Mouse (Mus musculus): ENCODE results near the gene Tln1. TPM values are rescaled to one million over a fixed set of nuclear protein-coding genes. Genes with fewer than 3 reads are reported as not detected.
A peak's percentile ranks its signal among the peaks of the same experiment; 100 is the strongest.

The Tln1 gene
- polyA plus RNA-seq, 1 experiment from 2014 or later: 40.4 TPM

GRCm38 (mm10) chr4:43542044-43542443 is 20.4 kb downstream of the Tln1 start:
- Histone ChIP-seq H3K27me3 (ENCODE audit: control insufficient read depth, insufficient read depth, low read length) (no peaks in the 10 kb centered on the region), H3K27ac (ENCODE audit: low read depth, low read length) (no peak overlapping the region), H3K4me3 (ENCODE audit: low read depth, low read length) (no peak overlapping the region), H3K4me2 (no peak overlapping the region), H3K9me3 (ENCODE audit: control insufficient read depth, low read length) (no peaks in the 10 kb centered on the region), H3K9ac (ENCODE audit: low read length) (no peak overlapping the region), H3K36me3 (ENCODE audit: control insufficient read depth, insufficient read depth, low read length) (peaks cover 41% of the 10 kb centered on the region), H3K4me1 (ENCODE audit: control insufficient read depth, insufficient read depth, low read length) (no peaks in the 10 kb centered on the region)
- 73% methylated on average over 3 of the region's 3 CpGs for WGBS
- DNase-seq (ENCODE audit: low spot score, missing footprints) (no peak), ATAC-seq (ENCODE audit: low FRiP score) (no peak)

- H3K9me3 ChIP-seq (ENCODE audit: control insufficient read depth, low read length): no peaks in the 10 kb centered on the region
- no peak for ATAC-seq (ENCODE audit: low FRiP score)
- H3K9ac ChIP-seq (ENCODE audit: low read length): no peak overlapping the region
- H3K4me1 ChIP-seq (ENCODE audit: control insufficient read depth, insufficient read depth, low read length): no peaks in the 10 kb centered on the region
- H3K4me2 ChIP-seq: no peak overlapping the region
- DNase-seq (ENCODE audit: low spot score, missing footprints): no peak
- no peaks in the 10 kb centered on the region for H3K27me3 ChIP-seq (ENCODE audit: control insufficient read depth, insufficient read depth, low read length)
- no peak overlapping the region for H3K4me3 ChIP-seq (ENCODE audit: low read depth, low read length)
- peaks cover 45% of the 10 kb centered on the region for H3K36me3 ChIP-seq (ENCODE audit: control insufficient read depth, insufficient read depth, low read length)
- no peak overlapping the region for H3K27ac ChIP-seq (ENCODE audit: low read depth, low read length)
- 97% methylated on average over 9 of the region's 9 CpGs for WGBS
Observed at GRCm38 (mm10) chr4:43536031-43536430, 26.5 kb downstream of the Tln1 start.

GRCm38 (mm10) chr4:43535628-43536027 is 26.9 kb downstream of the Tln1 start:
- Histone ChIP-seq H3K4me3 (ENCODE audit: low read depth, low read length) (no peak overlapping the region), H3K4me2 (no peak overlapping the region), H3K9ac (ENCODE audit: low read length) (no peak overlapping the region), H3K9me3 (ENCODE audit: control insufficient read depth, low read length) (no peaks in the 10 kb centered on the region), H3K36me3 (ENCODE audit: control insufficient read depth, insufficient read depth, low read length) (peaks cover 45% of the 10 kb centered on the region), H3K4me1 (ENCODE audit: control insufficient read depth, insufficient read depth, low read length) (no peaks in the 10 kb centered on the region), H3K27me3 (ENCODE audit: control insufficient read depth, insufficient read depth, low read length) (no peaks in the 10 kb centered on the region), H3K27ac (ENCODE audit: low read depth, low read length) (no peak overlapping the region)
- WGBS: 97% methylated on average over 8 of the region's 8 CpGs
- DNase-seq (ENCODE audit: low spot score, missing footprints) (no peak), ATAC-seq (ENCODE audit: low FRiP score) (no peak)

GRCm38 (mm10) chr4:43533270-43533669 is 29.2 kb downstream of the Tln1 start:
- Histone ChIP-seq H3K4me2 (no peak overlapping the region), H3K9ac (ENCODE audit: low read length) (no peak overlapping the region), H3K36me3 (ENCODE audit: control insufficient read depth, insufficient read depth, low read length) (peaks cover 30% of the 10 kb centered on the region), H3K4me3 (ENCODE audit: low read depth, low read length) (no peak overlapping the region), H3K9me3 (ENCODE audit: control insufficient read depth, low read length) (no peaks in the 10 kb centered on the region), H3K27ac (ENCODE audit: low read depth, low read length) (no peak overlapping the region), H3K4me1 (ENCODE audit: control insufficient read depth, insufficient read depth, low read length) (no peaks in the 10 kb centered on the region), H3K27me3 (ENCODE audit: control insufficient read depth, insufficient read depth, low read length) (no peaks in the 10 kb centered on the region)
- DNase-seq (ENCODE audit: low spot score, missing footprints) (no peak), ATAC-seq (ENCODE audit: low FRiP score) (no peak)
- WGBS: 95% methylated on average over 9 of the region's 9 CpGs

GRCm38 (mm10) chr4:43530581-43530980 is 31.9 kb downstream of the Tln1 start:
- H3K27me3 ChIP-seq (ENCODE audit: control insufficient read depth, insufficient read depth, low read length): peaks cover 2% of the 10 kb centered on the region; the same call in 1 of the 2 replicates
- WGBS: 27% methylated on average over 7 of the region's 7 CpGs
- no peak overlapping the region for H3K27ac ChIP-seq (ENCODE audit: low read depth, low read length)
- H3K9ac ChIP-seq (ENCODE audit: low read length): no peak overlapping the region
- no peaks in the 10 kb centered on the region for H3K4me1 ChIP-seq (ENCODE audit: control insufficient read depth, insufficient read depth, low read length)
- DNase-seq (ENCODE audit: low spot score, missing footprints): peak; percentile 93
- ATAC-seq (ENCODE audit: low FRiP score): no peak
- no peak overlapping the region for H3K4me2 ChIP-seq
- no peaks in the 10 kb centered on the region for H3K9me3 ChIP-seq (ENCODE audit: control insufficient read depth, low read length)
- no peak overlapping the region for H3K4me3 ChIP-seq (ENCODE audit: low read depth, low read length)
- H3K36me3 ChIP-seq (ENCODE audit: control insufficient read depth, insufficient read depth, low read length): peaks cover 15% of the 10 kb centered on the region

GRCm38 (mm10) chr4:43530081-43530501 is 32.4 kb downstream of the Tln1 start:
- Histone ChIP-seq H3K4me1 (ENCODE audit: control insufficient read depth, insufficient read depth, low read length) (no peaks in the 10 kb centered on the region), H3K9ac (ENCODE audit: low read length) (no peak overlapping the region), H3K36me3 (ENCODE audit: control insufficient read depth, insufficient read depth, low read length) (peaks cover 13% of the 10 kb centered on the region), H3K27me3 (ENCODE audit: control insufficient read depth, insufficient read depth, low read length) (peaks cover 6% of the 10 kb centered on the region; the same call in 1 of the 2 replicates), H3K9me3 (ENCODE audit: control insufficient read depth, low read length) (no peaks in the 10 kb centered on the region), H3K4me3 (ENCODE audit: low read depth, low read length) (no peak overlapping the region), H3K4me2 (no peak overlapping the region), H3K27ac (ENCODE audit: low read depth, low read length) (no peak overlapping the region)
- ATAC-seq (ENCODE audit: low FRiP score) (no peak), DNase-seq (ENCODE audit: low spot score, missing footprints) (no peak)
- WGBS: 77% methylated on average over 8 of the region's 8 CpGs

GRCm38 (mm10) chr4:43528487-43528886 is 34.0 kb downstream of the Tln1 start:
- ATAC-seq (ENCODE audit: low FRiP score) (no peak), DNase-seq (ENCODE audit: low spot score, missing footprints) (no peak)
- WGBS: 77% methylated on average over 9 of the region's 9 CpGs
- peaks cover 12% of the 10 kb centered on the region; the same call in 1 of the 2 replicates for H3K4me1 ChIP-seq (ENCODE audit: control insufficient read depth, insufficient read depth, low read length)
- no peaks in the 10 kb centered on the region for H3K9me3 ChIP-seq (ENCODE audit: control insufficient read depth, low read length)
- H3K27me3 ChIP-seq (ENCODE audit: control insufficient read depth, insufficient read depth, low read length): peaks cover 22% of the 10 kb centered on the region
- no peak overlapping the region for H3K27ac ChIP-seq (ENCODE audit: low read depth, low read length)
- no peak overlapping the region for H3K4me3 ChIP-seq (ENCODE audit: low read depth, low read length)
- H3K4me2 ChIP-seq: no peak overlapping the region
- H3K9ac ChIP-seq (ENCODE audit: low read length): no peak overlapping the region
- H3K36me3 ChIP-seq (ENCODE audit: control insufficient read depth, insufficient read depth, low read length): peaks cover 10% of the 10 kb centered on the region

GRCm38 (mm10) chr4:43527880-43528279 is 34.6 kb downstream of the Tln1 start:
- ATAC-seq (ENCODE audit: low FRiP score): no peak
- peaks cover 7% of the 10 kb centered on the region for H3K36me3 ChIP-seq (ENCODE audit: control insufficient read depth, insufficient read depth, low read length)
- no peaks in the 10 kb centered on the region for H3K9me3 ChIP-seq (ENCODE audit: control insufficient read depth, low read length)
- H3K4me1 ChIP-seq (ENCODE audit: control insufficient read depth, insufficient read depth, low read length): peaks cover 16% of the 10 kb centered on the region; the same call in 1 of the 2 replicates
- no peak for DNase-seq (ENCODE audit: low spot score, missing footprints)
- no peak overlapping the region for H3K4me2 ChIP-seq
- H3K4me3 ChIP-seq (ENCODE audit: low read depth, low read length): no peak overlapping the region
- 63% methylated on average over 5 of the region's 5 CpGs for WGBS
- no peak overlapping the region for H3K9ac ChIP-seq (ENCODE audit: low read length)
- no peak overlapping the region for H3K27ac ChIP-seq (ENCODE audit: low read depth, low read length)
- H3K27me3 ChIP-seq (ENCODE audit: control insufficient read depth, insufficient read depth, low read length): peaks cover 28% of the 10 kb centered on the region

GRCm38 (mm10) chr4:43519956-43520355 is 42.5 kb downstream of the Tln1 start:
- DNase-seq (ENCODE audit: low spot score, missing footprints) (peak; percentile 99), ATAC-seq (ENCODE audit: low FRiP score) (peak; percentile 68)
- Histone ChIP-seq H3K9ac (ENCODE audit: low read length) (no peak overlapping the region), H3K36me3 (ENCODE audit: control insufficient read depth, insufficient read depth, low read length) (no peaks in the 10 kb centered on the region), H3K27ac (ENCODE audit: low read depth, low read length) (no peak overlapping the region), H3K4me2 (0 out of 2 replicates have a peak overlapping the region, but pooled peaks have one; percentile 27), H3K27me3 (ENCODE audit: control insufficient read depth, insufficient read depth, low read length) (peaks cover 39% of the 10 kb centered on the region), H3K9me3 (ENCODE audit: control insufficient read depth, low read length) (no peaks in the 10 kb centered on the region), H3K4me1 (ENCODE audit: control insufficient read depth, insufficient read depth, low read length) (peaks cover 26% of the 10 kb centered on the region), H3K4me3 (ENCODE audit: low read depth, low read length) (no peak overlapping the region)
- 10% methylated on average over 6 of the region's 6 CpGs for whole genome bisulfite sequencing
